Mouse (Mus musculus) cortical plate, adult 2 months (tissue): Measurements from ENCODE around the gene Arcn1.

Experiments
- CTCF ChIP-seq: fragments of 200-500 bp; IDR thresholded peaks from 2 replicates; pipeline ENCODE4 v1.5.1; 2011; ENCODE audit warnings: mild to moderate bottlenecking, control low read depth, low read length; ENCODE audit not compliant: insufficient read depth; ENCODE audit errors: extremely low read depth
- POLR2A ChIP-seq: fragments of 200-500 bp; IDR thresholded peaks from 2 replicates; pipeline ENCODE4 v1.6.1; 2011; ENCODE audit warnings: mild to moderate bottlenecking, low read length, control low read depth; ENCODE audit not compliant: insufficient read depth; ENCODE audit errors: extremely low read depth

- TF ChIP-seq CTCF, result no peak
- TF ChIP-seq POLR2A, result no peak
Measured at GRCm38 (mm10) chr9:44745371-44745770, 22.3 kb downstream of the Arcn1 start.
